Mouse (Mus musculus) olfactory bulb, adult 2 months (tissue): ENCODE results near the gene Nkx6-1.

Experiments used
- CTCF ChIP-seq: fragments of 200-500 bp; IDR thresholded peaks from 2 replicates; pipeline ENCODE4 v1.5.1; 2012; ENCODE audit warnings: low read depth, mild to moderate bottlenecking, low read length, moderate library complexity; ENCODE audit not compliant: insufficient read depth
- POLR2A ChIP-seq: fragments of 200-500 bp; IDR thresholded peaks from 2 replicates; pipeline ENCODE4 v1.6.1; 2012; ENCODE audit warnings: mild to moderate bottlenecking, low read depth, low read length, moderate library complexity; ENCODE audit not compliant: insufficient read depth

DNA sequence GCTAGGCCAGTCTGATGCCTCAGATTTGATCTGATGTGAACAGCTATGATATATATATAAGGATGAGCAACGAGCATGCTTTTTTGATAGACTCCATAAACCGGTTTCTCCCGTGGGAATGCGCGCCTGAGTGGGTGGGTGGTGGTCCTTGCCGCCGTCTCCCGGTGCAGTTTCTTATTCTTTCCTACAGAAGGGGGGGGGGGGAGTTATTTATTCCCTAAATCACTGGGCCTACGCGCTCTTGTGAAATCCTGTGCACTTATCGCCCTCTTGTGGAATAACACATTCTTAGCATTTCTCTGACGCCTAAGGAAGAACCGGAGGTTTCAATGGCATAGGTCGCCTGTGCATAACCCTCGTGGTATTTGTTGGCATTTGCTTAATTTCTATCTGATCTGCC is 4.6 kb upstream of the Nkx6-1 start:
- TF ChIP-seq POLR2A: no peak
- TF ChIP-seq CTCF: no peak
